In the genomic region with DNA sequence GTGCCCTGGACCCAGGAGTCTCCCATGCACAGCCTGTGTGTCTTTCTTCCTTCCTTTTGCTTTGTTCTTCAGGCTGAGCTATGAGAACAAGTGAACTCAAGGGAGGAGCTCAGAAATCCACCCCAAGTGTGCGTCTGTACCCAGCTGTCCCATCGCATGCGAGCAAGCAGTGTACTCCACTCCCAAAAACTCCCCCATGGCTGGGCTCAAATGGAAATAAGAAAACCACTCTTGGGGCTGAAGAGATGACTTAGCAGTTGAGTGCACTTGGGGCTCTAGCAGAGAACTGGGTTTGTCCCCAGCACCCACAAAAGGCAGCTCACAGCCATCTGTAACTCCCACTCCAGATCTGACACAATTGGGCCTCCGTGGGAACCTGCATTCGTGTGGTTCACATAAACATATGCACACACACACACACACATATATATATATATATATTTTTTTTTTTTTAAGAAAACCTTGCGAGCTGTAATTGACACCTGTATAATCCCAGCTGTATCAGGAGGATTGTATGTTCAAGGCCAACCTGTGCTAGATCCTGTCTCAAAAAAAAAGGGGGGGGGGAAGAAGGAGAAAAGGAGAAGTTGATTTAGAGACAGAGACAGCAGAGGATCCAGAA, we compare ENCODE assay signal across 11 mouse cellular contexts. TPM values are rescaled to one million over a fixed set of nuclear protein-coding genes. Genes with fewer than 3 reads are reported as not detected.
A peak's percentile ranks its signal among the peaks of the same experiment; 100 is the strongest.
DNase-seq lines count a peak whose midpoint lies in the region; ATAC-seq lines count a peak whose summit lies in the region.
"Had no signal": no experiment of that assay in that cellular context is flagged by ENCODE, and none has a peak within 500 bp of the region (broad histone marks: within the 10 kb centered on the region; RNA-seq: fewer than 3 reads in every experiment).

No protein-coding gene starts in this region.

- WGBS in heart, embryonic 15.5 days, result 68% methylated on average over 6 of the region's 6 CpGs
- 84% methylated on average over 6 of the region's 6 CpGs for WGBS in midbrain, embryonic 10.5 days
- WGBS in midbrain, embryonic 14.5 days, result 84% methylated on average over 6 of the region's 6 CpGs
- WGBS in limb, embryonic 15.5 days, result 58% methylated on average over 6 of the region's 6 CpGs

- no peak for DNase-seq in heart, postnatal 25 days (ENCODE audit: low spot score)
- DNase-seq in midbrain, embryonic 10.5 days (ENCODE audit: low spot score), result no peak
- DNase-seq in midbrain, embryonic 14.5 days, result no peak
- peak; percentile 37 for DNase-seq in brain, adult 2 months (ENCODE audit: low read depth, low spot score)
- DNase-seq in adrenal gland, adult (ENCODE audit: inconsistent age in 2 of 2, low spot score in 1 of 2), result no peak
- no peak for DNase-seq in embryo, embryonic 11 days
- DNase-seq: adrenal gland, adult 8-10 months had no signal

- no peak overlapping the region for H3K4me3 ChIP-seq in heart, embryonic 15.5 days
- H3K4me3 ChIP-seq in midbrain, embryonic 10.5 days, result no peak overlapping the region
- H3K4me3 ChIP-seq in midbrain, embryonic 14.5 days (replicated peaks; ENCODE audit: low read depth, low read length), result no peak overlapping the region
- H3K4me3 ChIP-seq in limb, embryonic 15.5 days, result no peak overlapping the region

- intact Hi-C loops in heart, postnatal 25 days (cut with DNase I), result no loop called here

- no peaks in the 10 kb centered on the region for H3K36me3 ChIP-seq in heart, embryonic 15.5 days
- H3K36me3 ChIP-seq in midbrain, embryonic 10.5 days, result no peaks in the 10 kb centered on the region
- H3K36me3 ChIP-seq in midbrain, embryonic 14.5 days (ENCODE audit: control insufficient read depth, insufficient read depth, low read length), result no peaks in the 10 kb centered on the region
- H3K36me3 ChIP-seq in limb, embryonic 15.5 days, result no peaks in the 10 kb centered on the region

- H3K9me3 ChIP-seq in heart, embryonic 15.5 days (replicated peaks), result no peaks in the 10 kb centered on the region
- no peaks in the 10 kb centered on the region for H3K9me3 ChIP-seq in midbrain, embryonic 10.5 days (replicated peaks)
- no peaks in the 10 kb centered on the region for H3K9me3 ChIP-seq in midbrain, embryonic 14.5 days (ENCODE audit: control insufficient read depth, low read length)
- H3K9me3 ChIP-seq in limb, embryonic 15.5 days, result no peaks in the 10 kb centered on the region

- H3K27ac ChIP-seq in heart, embryonic 15.5 days, result peak overlapping the region; percentile 39; the same call in 1 of the 2 replicates
- H3K27ac ChIP-seq in midbrain, embryonic 10.5 days (replicated peaks), result peak overlapping the region; percentile 50
- no peak overlapping the region for H3K27ac ChIP-seq in midbrain, embryonic 14.5 days (replicated peaks; ENCODE audit: low read depth, low read length)
- peak overlapping the region; percentile 84 for H3K27ac ChIP-seq in limb, embryonic 15.5 days

- peaks cover 4% of the 10 kb centered on the region for H3K4me1 ChIP-seq in heart, embryonic 15.5 days (replicated peaks)
- H3K4me1 ChIP-seq in midbrain, embryonic 10.5 days, result peaks cover 16% of the 10 kb centered on the region
- H3K4me1 ChIP-seq in midbrain, embryonic 14.5 days (ENCODE audit: control insufficient read depth, insufficient read depth, low read length), result no peaks in the 10 kb centered on the region
- H3K4me1 ChIP-seq in limb, embryonic 15.5 days, result peaks cover 23% of the 10 kb centered on the region

- no peak overlapping the region for H3K4me2 ChIP-seq in heart, embryonic 15.5 days
- no peak overlapping the region for H3K4me2 ChIP-seq in midbrain, embryonic 14.5 days (ENCODE audit: low read length)
- no peak overlapping the region for H3K4me2 ChIP-seq in limb, embryonic 15.5 days

- no peak overlapping the region for H3K9ac ChIP-seq in heart, embryonic 15.5 days
- no peak overlapping the region for H3K9ac ChIP-seq in midbrain, embryonic 14.5 days (replicated peaks; ENCODE audit: low read length)
- H3K9ac ChIP-seq in limb, embryonic 15.5 days, result no peak overlapping the region

- H3K27me3 ChIP-seq in heart, embryonic 15.5 days, result no peaks in the 10 kb centered on the region
- peaks cover 8% of the 10 kb centered on the region for H3K27me3 ChIP-seq in midbrain, embryonic 10.5 days (ENCODE audit: low read depth, poor library complexity, severe bottlenecking)
- H3K27me3 ChIP-seq in midbrain, embryonic 14.5 days (ENCODE audit: control insufficient read depth, insufficient read depth, low read length), result no peaks in the 10 kb centered on the region
- no peaks in the 10 kb centered on the region for H3K27me3 ChIP-seq in limb, embryonic 15.5 days

- no peak for ATAC-seq in heart, embryonic 15.5 days (replicated peaks; ENCODE audit: insufficient number of reproducible peaks, insufficient read depth, low FRiP score, low read depth)
- no peak for ATAC-seq in midbrain, embryonic 14.5 days (ENCODE audit: low FRiP score, low TSS enrichment)
- ATAC-seq in limb, embryonic 15.5 days (ENCODE audit: insufficient number of reproducible peaks, low FRiP score, low TSS enrichment, low read depth), result no peak

RNA-seq across cellular contexts. Expression of a gene that starts 6.1 kb away (rescaled TPM):
- 7.1 and 14.3 TPM in 2 replicates for polyA plus RNA-seq in heart, embryonic 15.5 days (2015; fragmentation: Nextera tagmentation; extraction: Ambion mirVana)
- 1 to 10 TPM; 3.9 to 4.1 TPM for total RNA-seq in heart, postnatal 25 days (2021)
- polyA plus RNA-seq in midbrain, embryonic 10.5 days (2016; fragmentation: Nextera tagmentation; extraction: Ambion mirVana), result 5.3 and 10.1 TPM in 2 replicates
- polyA plus RNA-seq in midbrain, embryonic 14.5 days (2014; fragmentation: Nextera tagmentation; extraction: Ambion mirVana), result 45.5 and 50.2 TPM in 2 replicates
- 9.9 and 12.3 TPM in 2 replicates for polyA plus RNA-seq in limb, embryonic 15.5 days (2015; fragmentation: Nextera tagmentation; extraction: Ambion mirVana)

RNA-seq across cellular contexts. Expression of a gene that starts 14.9 kb away (rescaled TPM):
- polyA plus RNA-seq in heart, embryonic 15.5 days (2015; fragmentation: Nextera tagmentation; extraction: Ambion mirVana), result 29.3 and 32.5 TPM in 2 replicates
- total RNA-seq in heart, postnatal 25 days (2021), result 10 to 100 TPM; 36.7 to 37.9 TPM
- 37.5 and 40.9 TPM in 2 replicates for polyA plus RNA-seq in midbrain, embryonic 10.5 days (2016; fragmentation: Nextera tagmentation; extraction: Ambion mirVana)
- 77.5 and 87.8 TPM in 2 replicates for polyA plus RNA-seq in midbrain, embryonic 14.5 days (2014; fragmentation: Nextera tagmentation; extraction: Ambion mirVana)
- 25.9 and 26.6 TPM in 2 replicates for polyA plus RNA-seq in limb, embryonic 15.5 days (2015; fragmentation: Nextera tagmentation; extraction: Ambion mirVana)

RNA-seq across cellular contexts. Expression of a gene that starts 47.1 kb away (rescaled TPM):
- 0.10 TPM in 1 of 2 replicates, not detected in the other for polyA plus RNA-seq in heart, embryonic 15.5 days (2015; fragmentation: Nextera tagmentation; extraction: Ambion mirVana)
- not detected for total RNA-seq in heart, postnatal 25 days (2021)
- 0.10 and 0.21 TPM in 2 replicates for polyA plus RNA-seq in midbrain, embryonic 10.5 days (2016; fragmentation: Nextera tagmentation; extraction: Ambion mirVana)
- 0.09 TPM in 1 of 2 replicates, not detected in the other for polyA plus RNA-seq in midbrain, embryonic 14.5 days (2014; fragmentation: Nextera tagmentation; extraction: Ambion mirVana)
- 0.09 and 0.15 TPM in 2 replicates for polyA plus RNA-seq in limb, embryonic 15.5 days (2015; fragmentation: Nextera tagmentation; extraction: Ambion mirVana)
- total RNA-seq: gastrocnemius, adult 18-20 months; liver, adult 2 months had no signal
